Mouse (Mus musculus) olfactory bulb, adult 2 months (tissue): ENCODE data around the gene Pus10.

ENCODE experiments used
- CTCF ChIP-seq: fragments of 200-500 bp; IDR thresholded peaks from 2 replicates; pipeline ENCODE4 v1.5.1; 2012; ENCODE audit warnings: low read depth, mild to moderate bottlenecking, low read length, moderate library complexity; ENCODE audit not compliant: insufficient read depth
- POLR2A ChIP-seq: fragments of 200-500 bp; IDR thresholded peaks from 2 replicates; pipeline ENCODE4 v1.6.1; 2012; ENCODE audit warnings: mild to moderate bottlenecking, low read depth, low read length, moderate library complexity; ENCODE audit not compliant: insufficient read depth

GRCm38 (mm10) chr11:23680435-23680950, 15.0 kb downstream of the Pus10 start:
- TF ChIP-seq CTCF, result no peak
- no peak for TF ChIP-seq POLR2A
